Mouse (Mus musculus): ENCODE results near the gene Dld. TPM values are rescaled to one million over a fixed set of nuclear protein-coding genes. Genes with fewer than 3 reads are reported as not detected.

Gene Dld
- total RNA-seq (2021), result 100 to 1,000 TPM; 309 to 328 TPM

- DNase-seq, result peak; percentile 98
These were observed at the start of gene Dld for GRCm38 (mm10) chr12:31350944-31351928. TSS of gene Dld (minus strand) at chr12:31351453.

GRCm38 (mm10) chr12:31400821-31401220 lies 49.6 kb upstream of the Dld start:
- no peak for DNase-seq

DNA sequence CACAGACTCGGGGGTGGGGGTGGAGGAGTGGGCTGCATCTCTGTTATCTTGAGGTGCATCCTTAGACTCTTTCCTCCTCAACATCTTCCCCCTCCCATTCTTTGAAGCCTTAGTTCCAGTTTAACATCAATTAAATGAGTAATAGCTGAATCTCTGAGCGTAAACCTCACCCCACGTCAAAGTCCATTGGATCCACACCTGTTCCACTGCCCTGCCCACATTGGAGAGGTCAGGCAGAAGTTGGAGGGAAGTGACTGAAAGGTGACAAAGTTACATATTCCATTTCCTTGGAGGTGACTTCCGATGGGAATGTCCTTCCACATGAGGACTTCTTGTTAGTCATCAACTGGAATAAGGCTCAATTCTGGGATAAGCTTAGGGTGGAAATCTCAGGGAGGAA lies 46.5 kb upstream of the Dld start:
- DNase-seq, result no peak

- no peak for DNase-seq
These were observed 44.6 kb upstream of the Dld start for GRCm38 (mm10) chr12:31395895-31396294.

DNA sequence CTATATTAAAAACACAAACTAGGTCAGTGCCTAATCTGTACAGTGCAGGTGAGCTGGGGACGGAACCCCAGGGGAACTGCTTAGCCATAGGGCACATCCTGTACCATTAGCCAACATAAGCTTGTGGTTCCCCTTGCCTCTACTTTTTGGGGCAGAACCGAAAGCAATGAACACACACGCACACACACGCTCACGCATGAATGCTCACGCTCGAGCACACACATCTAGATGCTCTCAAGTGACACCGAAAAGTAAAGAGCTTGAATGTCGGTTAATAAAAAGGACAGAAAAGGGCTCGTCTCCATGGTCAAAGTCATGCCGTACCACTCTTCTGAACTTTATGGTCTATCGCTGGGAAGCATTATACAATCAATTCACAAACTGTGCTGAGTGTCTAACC lies 40.4 kb upstream of the Dld start:
- no peak for DNase-seq

DNA sequence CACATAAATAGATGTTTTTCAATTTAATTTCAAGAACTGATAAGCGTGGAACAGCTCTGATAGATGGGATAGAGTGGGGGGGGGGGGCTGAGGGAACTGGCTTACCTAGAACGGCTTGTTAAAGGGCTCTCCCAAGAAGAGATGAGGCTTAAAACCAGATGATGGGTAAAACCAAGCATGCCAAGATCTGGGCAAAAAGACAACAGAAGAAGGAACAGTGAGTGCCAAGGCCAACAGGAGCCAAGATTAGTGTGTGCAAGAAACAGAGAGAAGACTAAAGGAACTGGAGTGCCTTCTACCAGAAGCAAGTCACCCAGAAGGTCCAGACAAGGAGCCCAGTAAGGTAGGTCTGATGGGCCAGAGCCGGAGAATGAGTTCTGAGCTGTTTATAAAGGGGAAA lies 39.3 kb upstream of the Dld start, which contains the start of gene Slc26a3:
Gene Slc26a3, plus strand, starts transcription at position 301 of the 400 bp plus-strand sequence.
- DNase-seq, result no peak

GRCm38 (mm10) chr12:31387303-31387702 lies 36.0 kb upstream of the Dld start:
- DNase-seq, result no peak

- DNase-seq, result no peak
These were observed 31.2 kb upstream of the Dld start for GRCm38 (mm10) chr12:31382451-31382850.

- peak; percentile 53 for DNase-seq
These were observed 29.6 kb upstream of the Dld start for GRCm38 (mm10) chr12:31380878-31381277.

- DNase-seq, result peak; percentile 6
These were observed 26.0 kb upstream of the Dld start for GRCm38 (mm10) chr12:31377241-31377640.

DNA sequence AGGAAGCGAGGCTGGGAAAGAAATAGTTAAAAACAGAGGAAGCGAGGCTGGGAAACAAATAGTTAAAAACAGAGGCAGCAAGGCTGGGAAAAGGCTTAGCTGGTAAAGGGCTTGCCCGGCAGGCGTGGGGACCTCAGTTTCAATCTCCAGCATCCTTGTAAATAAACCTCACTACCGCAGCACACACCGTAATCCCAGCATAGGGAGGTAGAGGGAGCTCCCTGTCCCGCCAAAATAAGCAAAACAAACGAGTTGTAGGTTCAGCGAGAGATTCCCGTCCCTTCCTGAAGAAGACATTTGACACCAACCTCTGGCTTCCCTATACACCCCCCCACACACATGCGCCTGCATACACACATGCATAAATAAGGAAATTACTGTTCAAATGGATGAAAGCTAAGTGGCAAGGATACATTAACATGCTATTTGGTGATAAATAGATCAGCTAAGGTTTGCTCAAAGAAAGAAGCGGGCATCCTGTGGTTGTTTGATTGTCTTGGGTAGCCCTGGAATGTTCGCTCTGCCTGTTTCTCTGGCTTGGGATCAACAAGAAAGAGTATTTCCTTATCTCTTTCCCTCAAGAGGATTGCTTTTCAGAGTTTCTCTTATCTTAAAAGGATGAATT lies 25.2 kb upstream of the Dld start:
- DNase-seq, result peak; percentile 22

- DNase-seq, result no peak
These were observed 24.0 kb upstream of the Dld start for GRCm38 (mm10) chr12:31375283-31375615.

DNA sequence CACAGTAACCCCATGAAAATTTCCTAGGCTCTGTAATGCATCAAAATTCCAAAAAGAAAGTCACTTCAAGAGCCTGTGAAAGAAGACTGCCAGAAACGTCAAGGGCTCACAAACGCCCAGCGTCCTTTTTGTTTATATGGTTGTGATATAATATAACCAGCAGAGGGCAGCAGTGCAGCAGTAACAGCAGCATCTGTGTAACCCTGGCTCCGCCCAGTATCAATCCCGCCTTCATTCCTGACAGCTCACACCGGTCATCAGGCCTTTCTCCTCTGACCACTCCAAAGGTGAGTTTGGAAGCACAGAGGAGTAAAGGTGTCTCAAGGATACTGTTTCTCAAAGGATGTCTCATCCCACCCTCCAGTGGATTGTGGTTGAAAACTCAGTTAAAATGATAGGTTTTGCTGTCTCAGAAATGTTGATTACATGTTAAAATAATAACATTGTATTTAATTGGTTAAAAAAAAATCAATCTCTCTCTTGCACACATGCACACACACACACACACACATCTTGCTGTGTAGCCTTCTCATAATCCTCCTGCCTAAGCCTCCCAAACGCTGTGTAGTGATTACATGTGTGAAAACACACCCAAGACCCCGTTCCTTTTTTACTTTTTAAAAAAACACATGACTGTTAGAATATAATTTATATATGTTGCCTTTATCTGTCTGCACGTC lies 23.5 kb upstream of the Dld start:
- peak; percentile 75 for DNase-seq

- no peak for DNase-seq
These were observed 18.4 kb upstream of the Dld start for GRCm38 (mm10) chr12:31369656-31370055.

- DNase-seq, result no peak
These were observed 17.9 kb upstream of the Dld start for GRCm38 (mm10) chr12:31369118-31369517.

GRCm38 (mm10) chr12:31367721-31368120 lies 16.5 kb upstream of the Dld start:
- DNase-seq, result no peak

- DNase-seq, result peak; percentile 36
These were observed 15.2 kb upstream of the Dld start for GRCm38 (mm10) chr12:31366428-31366827.

DNA sequence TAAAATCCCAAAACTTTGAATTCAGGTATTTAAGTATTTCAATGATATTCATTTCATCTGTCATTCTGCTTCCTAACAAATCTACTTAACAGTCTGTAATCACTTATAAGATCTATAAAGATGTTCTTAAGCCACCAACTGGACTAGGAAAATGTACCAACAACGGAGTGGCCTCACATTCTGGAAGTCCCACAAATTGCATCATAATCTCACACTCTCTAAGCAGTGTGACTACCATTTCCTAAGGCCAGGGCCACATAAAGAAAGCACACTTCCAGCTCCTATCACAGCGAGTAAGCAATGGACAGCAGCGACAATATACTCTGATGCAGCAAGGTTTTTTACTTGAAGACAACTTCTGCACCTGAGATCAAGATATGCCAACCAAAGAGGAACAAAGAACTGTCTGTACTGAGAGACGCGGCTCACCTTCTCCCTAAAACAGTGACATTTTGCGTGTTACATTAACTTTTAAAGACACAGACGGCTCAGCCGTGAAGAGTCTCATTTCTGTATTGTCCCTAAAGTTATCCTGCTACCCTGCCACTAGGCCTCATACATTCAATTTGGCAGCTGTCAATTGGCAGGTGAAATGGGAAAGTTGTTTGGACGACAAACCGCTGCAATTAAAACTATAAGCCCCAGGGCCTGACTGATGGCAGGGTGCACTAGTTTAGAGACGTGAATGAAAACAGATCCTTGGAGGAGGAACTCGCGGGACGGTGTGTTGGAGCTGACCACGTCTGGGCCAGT lies 886 bp downstream of the Dld start:
- DNase-seq, result no peak

DNA sequence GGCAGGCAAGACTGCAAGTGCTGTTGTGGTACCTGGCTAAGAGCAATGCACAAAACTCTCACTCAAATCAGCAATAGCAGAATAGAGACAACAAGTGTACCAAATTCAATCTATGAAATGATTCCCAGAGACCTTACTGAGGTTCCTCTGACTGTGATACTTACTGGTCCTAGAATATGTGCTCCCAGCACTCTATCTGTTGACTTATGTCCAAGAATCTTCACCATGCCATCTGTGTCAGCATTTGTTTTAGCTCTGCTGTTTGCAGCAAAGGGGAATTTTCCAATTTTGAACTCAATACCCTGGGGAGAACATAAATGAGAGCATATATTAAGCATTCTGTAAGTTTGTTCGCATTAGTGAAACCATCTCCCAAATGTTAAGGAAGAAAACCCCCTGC lies 18.0 kb downstream of the Dld start:
- DNase-seq, result no peak

- no peak for DNase-seq
These were observed 24.1 kb downstream of the Dld start for GRCm38 (mm10) chr12:31327139-31327538.

DNA sequence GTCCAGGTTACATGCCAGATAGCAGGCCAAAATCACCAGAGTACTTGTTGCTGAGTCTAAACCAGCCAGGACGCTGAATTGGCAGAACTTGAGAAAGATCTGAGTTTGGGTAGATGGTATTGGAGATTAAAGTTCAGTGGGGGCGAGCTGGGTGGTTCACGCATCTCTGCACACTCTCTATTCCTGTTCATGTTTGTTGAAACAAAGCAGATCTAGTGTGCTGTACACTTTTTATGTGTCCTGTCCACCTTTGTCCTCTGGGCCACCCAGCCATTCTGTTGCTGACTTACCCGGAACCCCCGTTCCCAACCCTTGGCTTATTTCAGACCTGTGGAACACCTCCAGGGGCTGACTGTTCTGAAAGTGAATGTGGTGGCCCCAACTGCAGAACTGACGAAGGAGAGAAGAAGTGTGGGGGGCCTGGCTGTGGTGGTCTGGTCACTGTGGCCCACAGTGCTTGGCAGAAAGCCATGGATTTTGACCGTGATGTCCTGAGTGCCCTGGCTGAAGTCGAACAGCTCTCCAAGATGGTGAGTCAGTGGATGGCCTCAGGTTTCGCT lies 28.0 kb downstream of the Dld start:
- no peak for DNase-seq

DNA sequence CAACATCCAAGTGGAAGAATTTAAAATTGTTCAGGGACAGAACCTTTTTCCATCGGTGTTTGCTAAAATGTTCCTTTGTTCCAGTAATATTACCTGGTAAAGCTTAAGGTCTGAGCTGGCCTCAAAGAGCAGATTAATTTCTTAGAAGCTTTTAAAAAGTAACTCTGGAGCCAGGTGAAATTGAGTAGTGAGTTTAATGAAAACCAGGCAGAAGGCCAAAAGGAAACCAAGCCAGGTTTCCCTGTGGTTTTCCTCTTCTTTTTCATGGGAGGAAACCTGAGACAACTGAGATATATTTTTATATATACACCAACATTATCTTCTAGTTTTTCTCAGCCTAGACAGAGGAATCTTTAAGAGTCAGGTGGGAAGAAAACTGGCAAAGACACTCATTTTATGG lies 29.7 kb downstream of the Dld start:
- no peak for DNase-seq
